Mouse (Mus musculus) heart, postnatal 36 days (tissue): ENCODE measurements around the gene Klc2. TPM values are rescaled to one million over a fixed set of nuclear protein-coding genes. Genes with fewer than 3 reads are reported as not detected.

Source experiments
- DNase-seq, 2 experiments: peaks; one replicate each; pipeline ENCODE4 v3.0.0; 2021 to 2022
- intact Hi-C: fragments of 180-260 bp; cut with DNase I; formaldehyde crosslinking; loops from one replicate; pipeline ENCODE4 v1.15.1; 2025
- total RNA-seq, 2 experiments: library from RNA; stranded (reverse); gene quantifications; 2 replicates each; pipeline ENCODE4 v1.2.3; 2021

Gene Klc2
- total RNA-seq, 2 experiments from 2014 or later = 47.3 to 49.7 TPM

GRCm38 (mm10) chr19:5057876-5058775 is 60.2 kb downstream of the Klc2 start:
- no peak for DNase-seq
- intact Hi-C loops = no loop called here

Other genes starting within 250 kb of the Klc2 start
- under 1 TPM; 0.30 to 0.44 TPM for gene Actn3, start 240.7 kb downstream of the Klc2 start, total RNA-seq
- 1 to 10 TPM; 3.2 to 3.4 TPM for gene Zdhhc24, start 239.9 kb downstream of the Klc2 start, total RNA-seq
- gene Bbs1, start 211.9 kb downstream of the Klc2 start, total RNA-seq = 1 to 10 TPM; 2.3 to 5.1 TPM
- 10 to 100 TPM; 17.4 to 21.3 TPM for gene Dpp3, start 190.3 kb downstream of the Klc2 start, total RNA-seq
- 1 to 10 TPM; 1.6 to 3.3 TPM for gene Peli3, start 175.4 kb downstream of the Klc2 start, total RNA-seq
- 10 to 100 TPM; 69.1 to 69.9 TPM for gene Mrpl11, start 156.4 kb downstream of the Klc2 start, total RNA-seq
- not detected for gene Npas4, start 128.2 kb downstream of the Klc2 start, total RNA-seq
- 10 to 100 TPM; 12.7 to 13.2 TPM for gene Slc29a2, start 94.7 kb downstream of the Klc2 start, total RNA-seq
- gene B4gat1, start 79.7 kb downstream of the Klc2 start, total RNA-seq = 10 to 100 TPM; 45.1 to 47.2 TPM
- gene AC124502.3, start 79.7 kb downstream of the Klc2 start, total RNA-seq = 1 to 10 TPM; 1.4 to 3.9 TPM
- gene Brms1, start 77.2 kb downstream of the Klc2 start, total RNA-seq = 10 to 100 TPM; 13.9 to 15.6 TPM
- gene Rin1, start 68.1 kb downstream of the Klc2 start, total RNA-seq = 1 to 10 TPM; 1.8 to 2.1 TPM
- 10 to 100 TPM; 13.8 to 15.1 TPM for gene Cd248, start 50.5 kb downstream of the Klc2 start, total RNA-seq
- gene Tmem151a, start 33.0 kb downstream of the Klc2 start, total RNA-seq = 1 to 10 TPM; 1.7 to 2.8 TPM
- 100 to 1,000 TPM in 1 of 2 experiments, 10 to 100 TPM in 1; 89.0 to 102 TPM for gene Yif1a, start 30.0 kb downstream of the Klc2 start, total RNA-seq
- gene Cnih2, start 20.0 kb downstream of the Klc2 start, total RNA-seq = under 1 TPM; 0.30 to 0.31 TPM
- 100 to 1,000 TPM; 176 to 201 TPM for gene Rab1b, start 11.5 kb downstream of the Klc2 start, total RNA-seq
- gene Pacs1, start 154.6 kb upstream of the Klc2 start, total RNA-seq = 10 to 100 TPM; 19.9 to 21.5 TPM
- gene Sf3b2, start 176.9 kb upstream of the Klc2 start, total RNA-seq = 100 to 1,000 TPM; 115 to 128 TPM
- gene Gal3st3, start 179.8 kb upstream of the Klc2 start, total RNA-seq = 10 to 100 TPM; 20.0 to 24.2 TPM
- not detected for gene Catsper1, start 217.2 kb upstream of the Klc2 start, total RNA-seq
- gene Cst6, start 231.0 kb upstream of the Klc2 start, total RNA-seq = 10 to 100 TPM in 1 of 2 experiments, 1 to 10 TPM in 1; 9.5 to 10.2 TPM
- 10 to 100 TPM; 16.5 to 17.7 TPM for gene Eif1ad, start 248.2 kb upstream of the Klc2 start, total RNA-seq
- gene Banf1, start 248.6 kb upstream of the Klc2 start, total RNA-seq = 100 to 1,000 TPM; 126 to 142 TPM